Mouse (Mus musculus): ENCODE data around the gene Ube2r2. TPM values are rescaled to one million over a fixed set of nuclear protein-coding genes. Genes with fewer than 3 reads are reported as not detected.

Gene Ube2r2
- polyA plus RNA-seq, 1 experiment = 28.5 TPM

DNA sequence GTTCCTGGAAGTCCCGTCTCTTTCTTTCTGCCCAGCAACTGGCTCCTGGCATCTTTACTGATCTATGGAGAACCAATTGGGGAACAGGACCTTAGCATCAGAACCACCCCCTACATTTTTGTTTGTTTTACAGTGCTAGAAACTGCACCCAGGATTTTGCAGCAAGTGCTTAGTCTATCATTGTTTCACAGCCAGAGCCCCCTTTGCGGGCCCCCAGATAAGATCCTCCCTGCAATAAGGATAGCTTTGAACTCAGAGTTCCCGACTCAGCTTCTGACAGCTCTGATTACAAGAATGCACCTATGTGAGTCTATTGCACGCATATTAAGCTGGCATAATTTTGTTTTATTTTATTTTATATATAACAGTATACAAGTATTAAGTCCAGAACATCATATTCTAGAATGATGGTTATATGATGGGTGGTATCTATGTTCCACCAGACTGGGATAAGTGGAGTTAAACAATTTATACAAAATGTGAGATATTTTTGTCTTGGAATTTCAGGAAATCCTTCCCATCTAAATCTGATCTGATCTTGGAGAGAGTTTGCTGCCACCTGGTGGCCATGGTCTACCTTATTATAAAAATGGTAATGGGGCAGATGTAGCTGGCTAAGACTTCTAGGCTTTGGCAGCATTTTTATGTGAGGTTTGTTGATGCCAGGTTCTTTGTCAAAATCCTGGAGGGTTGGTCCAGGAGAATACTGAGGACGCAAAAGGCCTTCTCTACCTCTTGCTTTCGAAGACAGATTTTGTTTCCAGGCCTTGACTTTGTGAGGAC is 30.3 kb downstream of the Ube2r2 start:
- Histone ChIP-seq H3K27ac (ENCODE audit: insufficient read depth, low read length) (no peak overlapping the region), H3K27me3 (ENCODE audit: control insufficient read depth, insufficient read depth, low read length) (no peaks in the 10 kb centered on the region), H3K36me3 (ENCODE audit: control insufficient read depth, insufficient read depth, low read length) (no peaks in the 10 kb centered on the region), H3K4me3 (ENCODE audit: extremely low read depth, insufficient read depth, insufficient read length) (no peak overlapping the region), H3K4me1 (ENCODE audit: control insufficient read depth, insufficient read depth, insufficient read length) (no peaks in the 10 kb centered on the region)
- 78% methylated on average over 6 of the region's 6 CpGs for WGBS
- DNase-seq (ENCODE audit: low read depth in 1 of 2, low spot score in 2 of 2) = peak; percentile 14 to 55
- TF ChIP-seq POLR2A (IDR thresholded peaks at IDR 0.05; ENCODE audit: low read depth, low read length) (no peak), CTCF (IDR thresholded peaks at IDR 0.05; ENCODE audit: extremely low read depth, insufficient read depth, insufficient read length, insufficient replicate concordance) (peak; percentile 17; the same call in 1 of the 2 replicates)

DNA sequence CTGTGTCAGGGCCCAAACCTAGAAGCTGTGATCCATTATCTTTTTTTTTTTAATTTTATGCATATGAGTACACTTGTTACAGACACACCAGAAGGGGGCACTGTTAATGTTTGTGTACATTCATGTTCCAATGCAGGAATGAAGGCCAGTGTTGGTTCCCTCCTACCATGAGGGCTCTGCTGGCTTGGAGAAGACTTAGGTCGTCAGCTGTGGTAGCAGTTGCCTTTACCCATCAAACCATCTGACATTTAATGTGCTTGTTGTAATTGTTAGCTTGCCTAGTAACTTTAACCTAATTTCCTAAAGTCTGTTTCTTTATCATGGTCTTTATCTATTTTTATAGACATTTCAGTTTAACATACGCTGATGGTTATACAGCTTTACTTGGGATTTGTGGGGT is 35.4 kb downstream of the Ube2r2 start:
- no peaks in the 10 kb centered on the region for H3K27me3 ChIP-seq (ENCODE audit: control insufficient read depth, insufficient read depth, low read length)
- H3K4me3 ChIP-seq (ENCODE audit: extremely low read depth, insufficient read depth, insufficient read length) = no peak overlapping the region
- no peak for TF ChIP-seq POLR2A (IDR thresholded peaks at IDR 0.05; ENCODE audit: low read depth, low read length)
- no peak for TF ChIP-seq CTCF (IDR thresholded peaks at IDR 0.05; ENCODE audit: extremely low read depth, insufficient read depth, insufficient read length, insufficient replicate concordance)
- DNase-seq (ENCODE audit: low read depth in 1 of 2, low spot score in 2 of 2) = no peak
- 93% methylated on average over 2 of the region's 2 CpGs for WGBS
- no peaks in the 10 kb centered on the region for H3K4me1 ChIP-seq (ENCODE audit: control insufficient read depth, insufficient read depth, insufficient read length)
- no peak overlapping the region for H3K27ac ChIP-seq (ENCODE audit: insufficient read depth, low read length)
- H3K36me3 ChIP-seq (ENCODE audit: control insufficient read depth, insufficient read depth, low read length) = peaks cover 5% of the 10 kb centered on the region

DNA sequence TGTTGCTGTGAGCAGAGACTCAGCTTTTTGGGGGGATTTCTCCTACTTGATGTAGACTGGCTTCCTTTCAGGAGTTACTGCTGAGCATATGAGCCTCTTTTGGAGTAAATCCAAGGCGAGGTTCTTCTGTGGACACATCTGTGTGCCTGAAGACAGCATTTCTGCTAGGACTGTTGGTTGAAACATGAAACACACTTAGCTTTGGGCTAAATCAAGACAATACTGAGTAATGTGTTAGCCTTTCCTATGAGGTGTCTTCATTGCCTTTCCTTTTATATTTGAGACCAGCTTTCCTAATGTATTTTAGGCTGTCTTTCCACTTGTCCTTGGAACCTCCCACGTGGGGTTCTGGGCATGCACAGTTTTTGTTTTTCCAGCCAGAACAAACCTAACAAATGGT is 39.1 kb downstream of the Ube2r2 start:
- Histone ChIP-seq H3K36me3 (ENCODE audit: control insufficient read depth, insufficient read depth, low read length) (peaks cover 16% of the 10 kb centered on the region), H3K27ac (ENCODE audit: insufficient read depth, low read length) (no peak overlapping the region), H3K4me1 (ENCODE audit: control insufficient read depth, insufficient read depth, insufficient read length) (no peaks in the 10 kb centered on the region), H3K4me3 (ENCODE audit: extremely low read depth, insufficient read depth, insufficient read length) (no peak overlapping the region), H3K27me3 (ENCODE audit: control insufficient read depth, insufficient read depth, low read length) (no peaks in the 10 kb centered on the region)
- 82% methylated on average over 2 of the region's 2 CpGs for WGBS
- TF ChIP-seq POLR2A (IDR thresholded peaks at IDR 0.05; ENCODE audit: low read depth, low read length) = no peak
- no peak for TF ChIP-seq CTCF (IDR thresholded peaks at IDR 0.05; ENCODE audit: extremely low read depth, insufficient read depth, insufficient read length, insufficient replicate concordance)
- DNase-seq (ENCODE audit: low read depth in 1 of 2, low spot score in 2 of 2) = no peak

DNA sequence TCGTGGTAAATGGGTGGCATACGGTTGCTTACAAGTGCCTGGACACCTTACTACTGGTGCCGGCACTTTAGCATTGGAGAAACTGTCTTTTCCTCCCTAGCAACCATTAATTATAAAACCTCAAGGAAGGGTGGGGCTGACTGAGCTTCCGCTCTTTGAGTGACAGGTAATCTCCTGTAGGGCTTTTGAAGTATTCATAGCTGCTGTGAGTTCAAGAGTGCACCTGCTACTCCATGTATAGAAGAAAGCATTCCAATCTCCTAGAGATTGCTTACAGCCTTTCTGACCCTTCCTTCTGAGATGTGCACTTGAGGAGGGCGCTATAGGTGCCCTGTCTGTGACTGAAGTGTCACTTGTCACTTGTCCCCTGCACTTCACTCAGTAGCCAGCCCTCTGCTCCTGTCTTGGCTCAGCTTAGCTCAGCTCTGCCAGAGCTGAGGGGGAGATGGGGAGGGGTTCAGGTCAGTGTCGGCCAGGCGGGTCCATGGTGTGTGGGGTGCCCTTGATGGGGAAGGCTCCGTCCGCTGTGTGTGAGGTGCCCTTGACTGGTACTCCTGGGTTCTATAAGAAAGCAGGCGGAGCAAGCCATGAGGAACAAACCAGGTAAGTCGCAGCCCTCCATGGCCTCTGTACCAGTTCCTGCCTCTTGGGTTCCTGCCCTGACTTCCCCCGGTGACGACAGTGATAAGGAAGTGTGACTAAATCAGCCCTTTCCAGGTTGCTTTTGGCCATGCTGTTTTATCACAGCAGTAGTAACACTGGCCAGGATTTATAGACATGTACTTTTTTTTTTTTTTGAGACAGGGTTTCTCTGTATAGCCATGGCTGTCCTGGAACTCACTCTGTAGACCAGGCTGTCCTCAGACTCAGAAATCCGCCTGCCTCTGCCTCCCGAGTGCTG is 44.5 kb downstream of the Ube2r2 start:
- TF ChIP-seq CTCF (IDR thresholded peaks at IDR 0.05; ENCODE audit: extremely low read depth, insufficient read depth, insufficient read length, insufficient replicate concordance) (no peak), POLR2A (IDR thresholded peaks at IDR 0.05; ENCODE audit: low read depth, low read length) (no peak)
- no peak for DNase-seq (ENCODE audit: low read depth in 1 of 2, low spot score in 2 of 2)
- WGBS = 74% methylated on average over 15 of the region's 15 CpGs
- H3K27ac ChIP-seq (ENCODE audit: insufficient read depth, low read length) = no peak overlapping the region
- H3K36me3 ChIP-seq (ENCODE audit: control insufficient read depth, insufficient read depth, low read length) = peaks cover 15% of the 10 kb centered on the region
- H3K4me3 ChIP-seq (ENCODE audit: extremely low read depth, insufficient read depth, insufficient read length) = no peak overlapping the region
- no peaks in the 10 kb centered on the region for H3K4me1 ChIP-seq (ENCODE audit: control insufficient read depth, insufficient read depth, insufficient read length)
- H3K27me3 ChIP-seq (ENCODE audit: control insufficient read depth, insufficient read depth, low read length) = no peaks in the 10 kb centered on the region

DNA sequence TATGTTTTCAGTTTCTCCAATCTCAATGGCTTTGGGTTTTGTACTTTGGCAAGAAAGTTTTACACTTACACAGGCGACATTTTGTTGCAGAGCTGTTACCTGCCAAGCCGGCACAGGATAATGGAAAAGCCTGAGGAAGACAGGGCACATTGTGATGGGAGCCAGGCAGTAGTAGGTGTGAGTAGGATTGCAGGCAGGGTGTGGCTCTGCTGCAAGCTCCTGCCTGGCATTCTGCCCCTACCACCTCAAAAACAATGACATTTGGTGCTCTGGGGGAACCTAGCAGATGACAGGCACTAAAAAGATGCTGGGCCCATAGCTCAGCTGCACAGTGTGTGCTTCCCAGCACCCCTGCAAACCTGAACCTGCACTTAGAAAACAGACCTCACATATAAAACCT is 54.3 kb downstream of the Ube2r2 start:
- DNase-seq (ENCODE audit: low read depth in 1 of 2, low spot score in 2 of 2) = no peak
- no peaks in the 10 kb centered on the region for H3K4me1 ChIP-seq (ENCODE audit: control insufficient read depth, insufficient read depth, insufficient read length)
- H3K27ac ChIP-seq (ENCODE audit: insufficient read depth, low read length) = no peak overlapping the region
- peaks cover 21% of the 10 kb centered on the region for H3K36me3 ChIP-seq (ENCODE audit: control insufficient read depth, insufficient read depth, low read length)
- 96% methylated on average over 2 of the region's 2 CpGs for WGBS
- no peak overlapping the region for H3K4me3 ChIP-seq (ENCODE audit: extremely low read depth, insufficient read depth, insufficient read length)
- TF ChIP-seq CTCF (IDR thresholded peaks at IDR 0.05; ENCODE audit: extremely low read depth, insufficient read depth, insufficient read length, insufficient replicate concordance) (no peak), POLR2A (IDR thresholded peaks at IDR 0.05; ENCODE audit: low read depth, low read length) (no peak)
- H3K27me3 ChIP-seq (ENCODE audit: control insufficient read depth, insufficient read depth, low read length) = no peaks in the 10 kb centered on the region

DNA sequence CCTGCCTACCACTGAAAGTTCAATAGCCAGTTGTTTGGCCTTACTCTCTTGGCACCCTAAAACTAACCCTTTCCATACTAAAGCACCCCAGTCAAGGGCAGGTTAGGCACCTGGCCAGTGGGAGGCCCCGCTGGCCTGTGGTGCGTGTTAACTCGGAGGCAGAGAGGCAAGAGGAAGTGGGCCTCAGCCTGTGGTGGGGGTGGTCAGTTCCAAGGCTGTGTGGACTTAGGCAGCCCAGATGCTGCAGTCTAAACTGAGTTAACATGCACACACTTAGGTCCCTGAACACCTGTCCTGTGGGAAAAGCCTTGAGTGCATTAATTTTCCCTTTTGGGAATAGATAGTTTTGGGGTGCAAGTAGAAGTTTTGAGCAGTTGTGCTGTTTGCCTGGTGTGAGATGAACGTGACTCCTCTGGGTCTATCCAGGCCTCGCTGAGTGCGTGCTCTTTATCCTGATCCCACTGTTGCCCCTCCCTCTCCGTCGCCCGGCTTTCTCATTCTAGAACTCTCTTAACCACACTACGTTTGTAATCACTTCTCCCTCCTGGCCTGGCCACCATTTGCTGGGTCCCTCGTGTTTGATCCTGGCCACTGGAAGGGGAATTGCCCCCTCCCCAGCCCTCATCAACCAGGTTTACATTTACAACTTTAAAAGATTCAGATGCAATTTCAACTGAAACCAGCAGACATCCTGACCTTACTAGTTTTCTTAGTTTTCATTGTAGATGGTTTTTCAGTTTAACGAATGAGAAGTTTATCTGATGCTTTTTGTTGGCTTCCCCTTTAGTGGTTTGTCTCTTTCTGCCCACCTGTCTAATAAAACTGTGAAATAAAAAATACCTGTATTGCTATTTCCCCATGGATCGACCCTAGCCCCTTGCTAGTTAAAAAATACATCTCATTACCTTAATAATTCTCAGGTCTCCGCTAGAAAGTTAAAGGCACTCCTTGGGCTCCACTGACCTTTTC is 57.3 kb downstream of the Ube2r2 start:
- Histone ChIP-seq H3K36me3 (ENCODE audit: control insufficient read depth, insufficient read depth, low read length) (peaks cover 41% of the 10 kb centered on the region), H3K4me1 (ENCODE audit: control insufficient read depth, insufficient read depth, insufficient read length) (no peaks in the 10 kb centered on the region), H3K4me3 (ENCODE audit: extremely low read depth, insufficient read depth, insufficient read length) (no peak overlapping the region), H3K27ac (ENCODE audit: insufficient read depth, low read length) (no peak overlapping the region), H3K27me3 (ENCODE audit: control insufficient read depth, insufficient read depth, low read length) (no peaks in the 10 kb centered on the region)
- TF ChIP-seq POLR2A (IDR thresholded peaks at IDR 0.05; ENCODE audit: low read depth, low read length) = no peak
- TF ChIP-seq CTCF (IDR thresholded peaks at IDR 0.05; ENCODE audit: extremely low read depth, insufficient read depth, insufficient read length, insufficient replicate concordance) = no peak
- 55% methylated on average over 14 of the region's 14 CpGs for WGBS
- no peak for DNase-seq (ENCODE audit: low read depth in 1 of 2, low spot score in 2 of 2)
